Mouse (Mus musculus): Measurements from ENCODE around the gene Lgr4.

GRCm38 (mm10) chr2:109951050-109951449 lies 33.6 kb downstream of the Lgr4 start:
- TF ChIP-seq ZNF384 (IDR thresholded peaks at IDR 0.05; ENCODE audit: low read depth, low read length) = no peak
- TF ChIP-seq CHD2 (IDR thresholded peaks at IDR 0.05; ENCODE audit: low read depth, low read length) = no peak
- TF ChIP-seq ZC3H11A (IDR thresholded peaks at IDR 0.05; ENCODE audit: borderline replicate concordance, low read depth, low read length) = no peak
